Mouse (Mus musculus): ENCODE results near the gene 4921539E11Rik.

DNA sequence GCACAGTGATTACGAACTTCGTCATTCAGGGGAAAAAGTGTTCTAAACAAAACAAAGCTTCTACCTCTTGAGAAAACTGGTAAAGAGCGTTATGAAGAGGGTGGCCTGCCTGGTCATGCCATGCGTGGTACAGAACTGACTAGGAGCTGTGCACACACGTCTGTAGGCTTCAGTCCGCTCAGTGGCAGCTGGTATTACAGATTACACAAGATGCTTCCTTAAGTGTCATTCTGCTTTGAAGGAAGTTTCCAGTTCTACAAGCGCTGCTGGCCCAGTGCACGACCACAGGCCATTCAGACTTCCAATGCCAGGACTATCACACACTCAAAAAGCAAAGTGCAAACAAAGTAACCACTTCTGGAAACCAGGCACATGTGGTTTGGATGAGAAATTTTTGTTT, 93.3 kb downstream of the 4921539E11Rik start:
- TF ChIP-seq CTCF (IDR thresholded peaks at IDR 0.05; ENCODE audit: borderline replicate concordance, insufficient read depth, low read depth, low read length) (no peak), POLR2A (IDR thresholded peaks at IDR 0.05; ENCODE audit: borderline replicate concordance, insufficient read depth, low read length) (no peak)

All from cerebellum, adult 2 months (tissue).